In genomic region chr6:96112854-96113253, GRCm38 (mm10) we compare ENCODE assay signal across 10 mouse cellular contexts. TPM values are rescaled to one million over a fixed set of nuclear protein-coding genes. Genes with fewer than 3 reads are reported as not detected.
A peak's percentile ranks its signal among the peaks of the same experiment; 100 is the strongest.
DNase-seq lines count a peak whose midpoint lies in the region; ATAC-seq and TF ChIP-seq lines count a peak whose summit lies in the region.
"Had no signal": no experiment of that assay in that cellular context is flagged by ENCODE, and none has a peak within 500 bp of the region (broad histone marks: within the 10 kb centered on the region; RNA-seq: fewer than 3 reads in every experiment).

Gene Fam19a1, plus strand, starts transcription at chr6:96113154.

- 42% methylated on average over 6 of the region's 6 CpGs for WGBS in heart, embryonic 14.5 days
- WGBS in neural tube, embryonic 12.5 days, result 31% methylated on average over 6 of the region's 6 CpGs
- 34% methylated on average over 6 of the region's 6 CpGs for WGBS in stomach, postnatal 0 days

- no peak for TF ChIP-seq CTCF in stomach, postnatal 0 days (IDR thresholded peaks at IDR 0.05; ENCODE audit: low read depth)

- no peak within 1 kb of the TSS for H3K4me3 ChIP-seq in heart, embryonic 14.5 days (ENCODE audit: control insufficient read depth in 1 of 2, insufficient read depth in 1 of 2, low read depth in 1 of 2, low read length in 2 of 2)
- H3K4me3 ChIP-seq in neural tube, embryonic 12.5 days, result no peak within 1 kb of the TSS
- H3K4me3 ChIP-seq in stomach, postnatal 0 days (ENCODE audit: low read depth, low read length), result peak within 1 kb of the TSS; percentile 18

- intact Hi-C loops in left cerebral cortex, postnatal 14 days (cut with DNase I), result loop anchor here (5.0 kb wide), 1 partner anchor 894 kb away; no protein-coding TSS in a partner anchor

- DNase-seq in heart, adult 9 months (ENCODE audit: low spot score in 2 of 2), result no peak
- DNase-seq in neural tube, embryonic 10.5 days (ENCODE audit: extremely low spot score, low spot score), result no peak
- DNase-seq in left cerebral cortex, postnatal 14 days (ENCODE audit: low spot score in 2 of 2), result peak in 1 of 2 experiments; percentile 34
- DNase-seq in stomach, postnatal 0 days (ENCODE audit: low spot score), result no peak
- no peak for DNase-seq in adrenal gland, adult 18-20 months (ENCODE audit: low spot score in 2 of 2)
- no peak for DNase-seq in frontal cortex, postnatal 10 days (ENCODE audit: low spot score in 2 of 2)
- DNase-seq: thymus, postnatal 4 days had no signal

- TF ChIP-seq EP300 in stomach, postnatal 0 days (optimal IDR thresholded peaks at IDR 0.05), result no peak

- H3K27me3 ChIP-seq in heart, embryonic 14.5 days (ENCODE audit: control insufficient read depth, insufficient read depth, low read length), result 0 out of 2 replicates have a peak, but pooled peaks cover 3% of the 10 kb centered on the region
- no peaks in the 10 kb centered on the region for H3K27me3 ChIP-seq in neural tube, embryonic 12.5 days (replicated peaks)
- H3K27me3 ChIP-seq in stomach, postnatal 0 days (ENCODE audit: control insufficient read depth, insufficient read depth, low read length), result no peaks in the 10 kb centered on the region

- H3K9me3 ChIP-seq in heart, embryonic 14.5 days (ENCODE audit: control insufficient read depth, low read length), result no peaks in the 10 kb centered on the region
- no peaks in the 10 kb centered on the region for H3K9me3 ChIP-seq in neural tube, embryonic 12.5 days
- no peaks in the 10 kb centered on the region for H3K9me3 ChIP-seq in stomach, postnatal 0 days (ENCODE audit: control insufficient read depth, low read length)

- no peaks in the 10 kb centered on the region for H3K4me1 ChIP-seq in heart, embryonic 14.5 days (ENCODE audit: control insufficient read depth in 2 of 2, insufficient read depth in 2 of 2, low read length in 2 of 2)
- peaks cover 14% of the 10 kb centered on the region for H3K4me1 ChIP-seq in neural tube, embryonic 12.5 days
- no peaks in the 10 kb centered on the region for H3K4me1 ChIP-seq in stomach, postnatal 0 days (replicated peaks; ENCODE audit: control insufficient read depth, insufficient read depth)

- no peak for ATAC-seq in heart, embryonic 14.5 days (ENCODE audit: insufficient number of reproducible peaks, insufficient read depth, low FRiP score, low read depth)
- ATAC-seq in neural tube, embryonic 12.5 days (ENCODE audit: low FRiP score, low read depth), result no peak
- ATAC-seq in stomach, postnatal 0 days (ENCODE audit: low FRiP score, low TSS enrichment), result no peak
- ATAC-seq: inflammation-experienced regulatory T-cells, adult 6 months had no signal

- H3K27ac ChIP-seq in heart, embryonic 14.5 days (replicated peaks in 1 of 2; ENCODE audit: control insufficient read depth in 1 of 2, insufficient read depth in 1 of 2, low read depth in 2 of 2, low read length in 2 of 2), result no peak within 1 kb of the TSS
- no peak within 1 kb of the TSS for H3K27ac ChIP-seq in neural tube, embryonic 12.5 days
- H3K27ac ChIP-seq in stomach, postnatal 0 days (replicated peaks), result no peak within 1 kb of the TSS

- no peak within 1 kb of the TSS for H3K9ac ChIP-seq in heart, embryonic 14.5 days (ENCODE audit: low read length)
- H3K9ac ChIP-seq in neural tube, embryonic 12.5 days, result no peak within 1 kb of the TSS
- H3K9ac ChIP-seq in stomach, postnatal 0 days (ENCODE audit: low read length), result no peak within 1 kb of the TSS

- H3K36me3 ChIP-seq in heart, embryonic 14.5 days (ENCODE audit: control insufficient read depth, insufficient read depth, low read length), result no peaks in the 10 kb centered on the region
- no peaks in the 10 kb centered on the region for H3K36me3 ChIP-seq in neural tube, embryonic 12.5 days
- no peaks in the 10 kb centered on the region for H3K36me3 ChIP-seq in stomach, postnatal 0 days (ENCODE audit: control insufficient read depth, insufficient read depth, low read length)

- H3K4me2 ChIP-seq in heart, embryonic 14.5 days (ENCODE audit: low read length), result peak within 1 kb of the TSS; percentile 19; the same call in 1 of the 2 replicates
- peak within 1 kb of the TSS; percentile 46 for H3K4me2 ChIP-seq in neural tube, embryonic 12.5 days (replicated peaks)
- H3K4me2 ChIP-seq in stomach, postnatal 0 days (replicated peaks; ENCODE audit: low read depth), result peak within 1 kb of the TSS; percentile 49

RNA-seq across cellular contexts. Expression of gene Fam19a1, which starts in this region (rescaled TPM):
- polyA plus RNA-seq in heart, embryonic 14.5 days (2014; fragmentation: Nextera tagmentation; extraction: Ambion mirVana), result 0.11 and 0.38 TPM in 2 replicates
- 5.8 and 7.3 TPM in 2 replicates for polyA plus RNA-seq in neural tube, embryonic 12.5 days (2016; fragmentation: Nextera tagmentation; extraction: Ambion mirVana)
- 10 to 100 TPM; 69.5 to 82.9 TPM for total RNA-seq in left cerebral cortex, postnatal 14 days (2021)
- 1.1 and 1.8 TPM in 2 replicates for polyA plus RNA-seq in stomach, postnatal 0 days (2015; fragmentation: Nextera tagmentation; extraction: Ambion mirVana)
- 1 to 10 TPM; 1.1 to 2.4 TPM for total RNA-seq in adrenal gland, adult 18-20 months (2021)
- polyA plus RNA-seq: inflammation-experienced regulatory T-cells, adult 6 months had no signal

Comparison
In these comparisons a context has a peak if more than half of its experiments do, and no peak if none do; other contexts are left out.
1. RNA of gene Fam19a1 (total RNA-seq): 69.5 to 82.9 TPM in left cerebral cortex, postnatal 14 days; 1.1 to 2.4 TPM in adrenal gland, adult 18-20 months; every median in the first group is over 10 times any median in the second.
2. Peak in every context shown above with its lines, with median percentiles within 50 percentile points of each other: H3K4me2 ChIP-seq.